Comparison of ENCODE assay signal across 8 mouse cellular contexts in genomic region chr2:165884577-165885224, GRCm38 (mm10). TPM values are rescaled to one million over a fixed set of nuclear protein-coding genes. Genes with fewer than 3 reads are reported as not detected.
DNase-seq lines count a peak whose midpoint lies in the region; ATAC-seq and TF ChIP-seq lines count a peak whose summit lies in the region.

No protein-coding gene starts in this region.

- peak; percentile 99 for DNase-seq in NIH3T3 (ENCODE audit: low read depth)
- DNase-seq in cerebellum, adult 9-11 months: peak; percentile 96
- DNase-seq in frontal cortex, adult 2 months (ENCODE audit: extremely low spot score in 1 of 2, low spot score in 1 of 2): peak; percentile 95 to 100
- DNase-seq in hindbrain, embryonic 11.5 days (ENCODE audit: low spot score): peak; percentile 97
- peak; percentile 99 for DNase-seq in layer of hippocampus, postnatal 10 days (ENCODE audit: low spot score in 2 of 2)
- peak; percentile 89 for DNase-seq in lung, postnatal 0 days (ENCODE audit: low spot score)
- peak; percentile 97 for DNase-seq in ovary, postnatal 10 days (ENCODE audit: low spot score)
- peak; percentile 95 for DNase-seq in thymus, postnatal 0 days (ENCODE audit: low spot score)

- peak overlapping the region; percentile 30 for H3K4me3 ChIP-seq in hindbrain, embryonic 11.5 days (ENCODE audit: low read depth, low read length)
- H3K4me3 ChIP-seq in lung, postnatal 0 days (ENCODE audit: low read depth, low read length): no peak overlapping the region

- WGBS in hindbrain, embryonic 11.5 days: 1% methylated on average over 19 of the region's 21 CpGs
- WGBS in lung, postnatal 0 days: 7% methylated on average over 21 of the region's 21 CpGs

- TF ChIP-seq EP300 in lung, postnatal 0 days (IDR thresholded peaks at IDR 0.05): peak; percentile 65

- peak overlapping the region; percentile 56 for H3K4me2 ChIP-seq in hindbrain, embryonic 11.5 days (replicated peaks; ENCODE audit: low read depth, low read length)
- peak overlapping the region; percentile 35 for H3K4me2 ChIP-seq in lung, postnatal 0 days (replicated peaks; ENCODE audit: low read depth, low read length)

- no peaks in the 10 kb centered on the region for H3K36me3 ChIP-seq in hindbrain, embryonic 11.5 days (ENCODE audit: control insufficient read depth, insufficient read depth, low read length)
- H3K36me3 ChIP-seq in lung, postnatal 0 days (ENCODE audit: insufficient read depth, low read length): no peaks in the 10 kb centered on the region

- no peak for TF ChIP-seq CTCF in lung, postnatal 0 days (IDR thresholded peaks at IDR 0.05)

- peak overlapping the region; percentile 85 for H3K9ac ChIP-seq in hindbrain, embryonic 11.5 days (ENCODE audit: low read depth, low read length)
- H3K9ac ChIP-seq in lung, postnatal 0 days (replicated peaks; ENCODE audit: low read depth): 0 out of 2 replicates have a peak overlapping the region, but pooled peaks have one; percentile 32

- no peaks in the 10 kb centered on the region for H3K9me3 ChIP-seq in hindbrain, embryonic 11.5 days (ENCODE audit: control insufficient read depth, low read length)
- no peaks in the 10 kb centered on the region for H3K9me3 ChIP-seq in lung, postnatal 0 days (ENCODE audit: low read length)

- H3K4me1 ChIP-seq in hindbrain, embryonic 11.5 days (replicated peaks; ENCODE audit: control insufficient read depth, insufficient read depth, low read length): peaks cover 73% of the 10 kb centered on the region
- peaks cover 72% of the 10 kb centered on the region for H3K4me1 ChIP-seq in lung, postnatal 0 days (ENCODE audit: insufficient read depth, low read depth, low read length)

- H3K27ac ChIP-seq in hindbrain, embryonic 11.5 days (ENCODE audit: low read depth, low read length): peak overlapping the region; percentile 100
- H3K27ac ChIP-seq in lung, postnatal 0 days (ENCODE audit: low read length): peak overlapping the region; percentile 97

- H3K27me3 ChIP-seq in hindbrain, embryonic 11.5 days (ENCODE audit: control insufficient read depth, insufficient read depth, low read length): no peaks in the 10 kb centered on the region
- no peaks in the 10 kb centered on the region for H3K27me3 ChIP-seq in lung, postnatal 0 days (replicated peaks; ENCODE audit: insufficient read depth, low read length)

- peak; percentile 56 for ATAC-seq in hindbrain, embryonic 11.5 days (ENCODE audit: low FRiP score)
- peak; percentile 64 for ATAC-seq in lung, postnatal 0 days

RNA-seq across cellular contexts. Expression of gene Zmynd8, which starts 14.1 kb away (rescaled TPM):
- polyA plus RNA-seq in frontal cortex, adult 2 months (2012; rRNA removed): 79.7 and 86.6 TPM in 2 replicates
- polyA plus RNA-seq in hindbrain, embryonic 11.5 days (2014; fragmentation: Nextera tagmentation; extraction: Ambion mirVana): 41.9 and 52.9 TPM in 2 replicates
- total RNA-seq in layer of hippocampus, postnatal 10 days (2021): 100 to 1,000 TPM; 112 to 116 TPM
- 30.7 and 32.1 TPM in 2 replicates for polyA plus RNA-seq in lung, postnatal 0 days (2015; fragmentation: Nextera tagmentation; extraction: Ambion mirVana)
- 38.8 and 46.7 TPM in 2 replicates for polyA plus RNA-seq in thymus, postnatal 0 days (2015; fragmentation: Nextera tagmentation; extraction: Ambion mirVana)
